Comparison of ENCODE assay signal across 8 mouse cellular contexts in the genomic region with DNA sequence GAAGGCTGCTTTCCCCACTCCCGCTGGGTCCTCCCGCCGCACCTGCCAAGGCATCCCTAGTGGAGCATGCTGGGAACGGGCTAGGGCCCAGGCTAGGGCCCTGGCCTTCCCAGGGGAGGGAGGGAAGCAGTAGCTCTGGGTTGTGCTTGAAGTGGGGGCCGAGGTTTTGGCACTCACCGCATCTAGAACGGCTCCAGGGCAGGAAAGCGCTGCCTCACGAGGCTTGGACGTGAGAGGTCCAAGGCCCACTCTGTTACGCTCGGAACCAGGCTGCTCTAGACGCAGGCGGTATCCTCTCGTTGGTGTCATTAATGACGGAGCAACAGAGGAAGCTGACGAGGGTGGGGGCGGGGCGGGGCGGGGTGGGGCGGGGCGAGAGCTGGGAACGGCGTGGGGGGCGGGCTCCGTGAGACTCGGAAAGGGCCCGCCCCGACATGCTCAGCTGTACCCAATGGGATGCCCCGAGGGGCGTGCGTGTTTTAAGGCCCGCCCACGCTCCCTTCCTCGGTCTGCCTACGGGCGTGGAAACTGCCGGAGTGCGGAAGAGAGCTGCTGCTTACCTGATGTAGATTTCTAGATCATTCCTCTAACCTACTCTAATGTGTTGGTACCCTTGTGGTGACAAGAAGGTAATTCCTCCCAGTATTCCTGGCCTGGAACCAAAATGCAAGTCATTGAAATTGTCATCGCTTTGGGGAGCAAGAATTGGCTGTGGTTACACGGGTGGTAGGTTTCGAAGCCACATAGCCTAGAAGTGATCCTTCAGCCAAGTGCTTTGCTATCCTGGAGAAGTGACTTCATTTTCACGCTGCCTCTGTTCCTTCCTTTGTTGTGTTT. TPM values are rescaled to one million over a fixed set of nuclear protein-coding genes. Genes with fewer than 3 reads are reported as not detected.
DNase-seq lines count a peak whose midpoint lies in the region; ATAC-seq lines count a peak whose summit lies in the region.

A gene (minus strand): TSS at position 287 of the 837 bp plus-strand sequence.

- peak; percentile 90 for DNase-seq in T-cell, adult 2 months (ENCODE audit: low spot score)
- DNase-seq in cerebellum, postnatal 36 days: peak; percentile 82 to 89
- peak; percentile 83 to 90 for DNase-seq in frontal cortex, postnatal 36 days (ENCODE audit: low spot score in 2 of 2)
- peak; percentile 85 for DNase-seq in left cerebral cortex, adult 11 months (ENCODE audit: low spot score)
- DNase-seq in lung, postnatal 4 days: peak; percentile 91 to 94
- DNase-seq in retina, postnatal 7 days (ENCODE audit: low read depth, low spot score): peak; percentile 67
- DNase-seq in urinary bladder, adult 2 months (ENCODE audit: low spot score): peak; percentile 62

- H3K9ac ChIP-seq in hindbrain, embryonic 15.5 days: peak within 1 kb of the TSS; percentile 62

- no peaks in the 10 kb centered on the region for H3K9me3 ChIP-seq in hindbrain, embryonic 15.5 days

- H3K27ac ChIP-seq in hindbrain, embryonic 15.5 days (replicated peaks): peak within 1 kb of the TSS; percentile 95

- peak within 1 kb of the TSS; percentile 56 for H3K4me3 ChIP-seq in hindbrain, embryonic 15.5 days

- H3K36me3 ChIP-seq in hindbrain, embryonic 15.5 days: no peaks in the 10 kb centered on the region

- no peaks in the 10 kb centered on the region for H3K27me3 ChIP-seq in hindbrain, embryonic 15.5 days

- peak; percentile 99 for ATAC-seq in hindbrain, embryonic 15.5 days (ENCODE audit: low FRiP score, low read depth)

- 29% methylated on average over 38 of the region's 43 CpGs for WGBS in hindbrain, embryonic 15.5 days

- peak within 1 kb of the TSS; percentile 52 for H3K4me2 ChIP-seq in hindbrain, embryonic 15.5 days

- H3K4me1 ChIP-seq in hindbrain, embryonic 15.5 days (replicated peaks): 0 out of 2 replicates have a peak, but pooled peaks cover 5% of the 10 kb centered on the region

RNA-seq across cellular contexts. Expression of the gene that starts here (rescaled TPM):
- polyA plus RNA-seq in hindbrain, embryonic 15.5 days (2015; fragmentation: Nextera tagmentation; extraction: Ambion mirVana): 29.1 and 31.5 TPM in 2 replicates
- 33.1 and 41.3 TPM in 2 replicates for polyA plus RNA-seq in urinary bladder, adult 2 months (2012; rRNA removed)

Comparison
In these comparisons a context has a peak if more than half of its experiments do, and no peak if none do; other contexts are left out.
1. Peak in every context shown above with its lines: DNase-seq, ATAC-seq, H3K4me3 ChIP-seq and H3K27ac ChIP-seq.